Mouse (Mus musculus) brain, embryonic 14.5 days (tissue): ENCODE results near the gene Tenm3.

Experiments used
- CTCF ChIP-seq: fragments of 200-500 bp; IDR thresholded peaks from 2 replicates; pipeline ENCODE4 v1.5.1; 2012; ENCODE audit warnings: inconsistent platforms, mild to moderate bottlenecking, moderate library complexity, borderline replicate concordance; ENCODE audit not compliant: insufficient read depth, insufficient read length; ENCODE audit errors: extremely low read depth
- POLR2A ChIP-seq: fragments of 200-500 bp; IDR thresholded peaks from 2 replicates; pipeline ENCODE4 v1.6.1; 2012; ENCODE audit warnings: mild to moderate bottlenecking, inconsistent platforms, borderline replicate concordance; ENCODE audit not compliant: poor library complexity, insufficient read depth, insufficient read length, severe bottlenecking; ENCODE audit errors: extremely low read depth

GRCm38 (mm10) chr8:48568608-48569007, 275.1 kb downstream of the Tenm3 start:
- TF ChIP-seq CTCF, result no peak
- TF ChIP-seq POLR2A, result no peak
